Mouse (Mus musculus) midbrain, embryonic 12.5 days (tissue): ENCODE results near the gene Zc3h18. TPM values are rescaled to one million over a fixed set of nuclear protein-coding genes. Genes with fewer than 3 reads are reported as not detected.

ENCODE experiments used
- ATAC-seq: fragments of 200-750 bp; cut with Nextera tagmentation; 2 replicates; pipeline ENCODE4 v1.8.0; 2017; ENCODE audit warnings: low read depth, moderate TSS enrichment, moderate library complexity; ENCODE audit not compliant: low FRiP score
- H3K27ac ChIP-seq: fragments of 300-500 bp; sonication (generic); replicated peaks from 2 replicates; pipeline ENCODE4 v1.5.1; 2016; ENCODE audit warnings: mild to moderate bottlenecking
- H3K27me3 ChIP-seq: fragments of 300-500 bp; sonication (generic); 2 replicates; pipeline ENCODE4 v1.6.1; 2016; ENCODE audit warnings: mild to moderate bottlenecking
- H3K36me3 ChIP-seq: fragments of 300-500 bp; sonication (generic); 2 replicates; pipeline ENCODE4 v1.6.1; 2016
- H3K4me1 ChIP-seq: fragments of 300-500 bp; sonication (generic); 2 replicates; pipeline ENCODE4 v1.6.1; 2016
- H3K4me2 ChIP-seq: fragments of 300-500 bp; sonication (generic); replicated peaks from 2 replicates; pipeline ENCODE4 v1.6.1; 2016; ENCODE audit warnings: mild to moderate bottlenecking, moderate library complexity
- H3K4me3 ChIP-seq: fragments of 300-500 bp; sonication (generic); 2 replicates; pipeline ENCODE4 v1.5.1; 2016; ENCODE audit warnings: mild to moderate bottlenecking
- H3K9ac ChIP-seq: fragments of 300-500 bp; sonication (generic); replicated peaks from 2 replicates; pipeline ENCODE4 v1.6.1; 2016; ENCODE audit warnings: mild to moderate bottlenecking, moderate library complexity
- H3K9me3 ChIP-seq: fragments of 300-500 bp; sonication (generic); 2 replicates; pipeline ENCODE4 v1.6.1; 2016; ENCODE audit warnings: mild to moderate bottlenecking
- WGBS: fragments of 180-500 bp; shearing (Covaris S2); methylation state at CpG from one replicate; pipeline ENCODE4 v1.1.7; 2016; 5-methylcytosine and 5-hydroxymethylcytosine counted together
- polyA plus RNA-seq: library from polyadenylated mRNA; unstranded; fragments of >200 nt; fragmentation: Nextera tagmentation; extraction: Ambion mirVana; gene quantifications from 2 replicates; pipeline ENCODE4 v1.2.1, GENCODE M21; 2016

The Zc3h18 gene
- polyA plus RNA-seq, 1 experiment from 2014 or later, result 68.3 TPM

DNA sequence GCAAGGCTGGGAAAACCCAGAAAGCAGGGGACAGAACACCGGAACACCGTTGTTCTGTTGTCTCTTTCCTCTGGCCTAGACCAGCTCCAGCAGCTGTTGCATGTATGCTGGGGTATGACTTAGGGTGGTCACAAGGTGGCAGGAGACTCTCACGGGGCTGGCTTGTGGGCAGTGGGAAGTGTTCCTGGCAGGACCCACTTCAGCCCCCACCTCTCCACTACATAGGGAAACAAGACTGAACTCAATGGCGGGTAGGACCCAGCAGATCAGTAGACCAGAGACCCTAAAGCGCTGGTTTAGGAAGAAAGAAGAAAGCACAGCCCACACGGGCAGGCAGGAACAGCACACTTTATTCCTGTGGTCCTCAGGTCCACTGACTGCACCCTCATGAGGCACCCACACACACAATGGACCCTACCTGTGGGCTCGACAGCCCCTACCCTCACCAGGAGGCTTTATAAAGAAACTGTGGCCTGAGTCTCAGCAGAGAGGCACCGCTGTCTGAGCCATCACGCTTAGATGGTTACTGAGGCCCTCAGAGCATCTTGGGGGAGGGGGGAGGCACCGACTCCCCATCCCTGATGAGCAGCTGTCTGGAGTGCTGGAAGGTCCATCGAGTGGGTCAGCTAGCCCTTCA is 57.0 kb downstream of the Zc3h18 start:
- Histone ChIP-seq H3K9me3 (no peaks in the 10 kb centered on the region), H3K36me3 (peaks cover 47% of the 10 kb centered on the region), H3K4me2 (peak overlapping the region; percentile 65; the same call in 1 of the 2 replicates), H3K27me3 (peaks cover 9% of the 10 kb centered on the region), H3K27ac (no peak overlapping the region), H3K4me1 (peaks cover 16% of the 10 kb centered on the region), H3K9ac (no peak overlapping the region), H3K4me3 (no peak overlapping the region; the same call in 1 of the 2 replicates)
- WGBS, result 68% methylated on average over 11 of the region's 11 CpGs
- peak; percentile 45 for ATAC-seq

DNA sequence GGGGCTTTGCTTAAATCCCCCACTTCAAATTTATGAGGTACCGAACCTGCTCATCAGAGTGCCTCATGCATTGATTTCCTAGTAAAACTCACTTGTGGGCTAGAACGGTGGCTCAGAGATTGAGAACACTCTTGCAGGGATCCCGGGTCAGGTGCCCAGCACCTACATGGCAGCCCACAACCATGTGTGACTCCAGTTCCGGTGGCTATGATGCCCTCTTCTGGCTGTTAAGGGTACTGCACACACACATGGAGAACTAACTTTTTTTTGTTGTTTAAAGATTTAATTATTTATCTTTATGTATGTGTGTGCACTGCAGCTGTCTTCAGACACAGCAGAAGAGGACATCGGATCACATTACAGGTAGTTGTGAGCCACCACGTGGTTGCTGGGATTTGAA is 59.0 kb downstream of the Zc3h18 start:
- 94% methylated on average over 6 of the region's 6 CpGs for WGBS
- ATAC-seq, result no peak
- Histone ChIP-seq H3K4me2 (no peak overlapping the region), H3K27ac (no peak overlapping the region), H3K27me3 (peaks cover 9% of the 10 kb centered on the region), H3K9me3 (no peaks in the 10 kb centered on the region), H3K4me1 (peaks cover 16% of the 10 kb centered on the region), H3K9ac (no peak overlapping the region), H3K36me3 (peaks cover 63% of the 10 kb centered on the region), H3K4me3 (no peak overlapping the region)

DNA sequence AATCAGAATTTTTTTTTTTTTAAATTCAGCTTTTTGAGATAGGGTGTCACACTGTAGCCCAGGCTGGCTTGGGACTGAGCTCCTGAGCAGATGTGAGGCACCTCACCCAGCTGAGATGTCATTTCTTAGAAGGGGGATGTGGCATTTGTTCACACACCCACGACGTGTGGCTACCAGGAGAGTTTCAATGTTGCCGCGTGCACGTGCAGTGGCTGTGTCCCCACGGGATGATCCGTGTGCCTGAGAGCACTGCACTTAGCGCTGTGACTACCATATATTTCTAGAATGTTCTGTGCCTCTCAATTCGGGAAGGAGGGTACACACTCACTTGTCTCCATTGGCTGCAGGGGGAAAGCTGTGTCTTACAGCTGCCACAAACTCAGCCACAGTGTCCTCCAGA is 59.7 kb downstream of the Zc3h18 start:
- Histone ChIP-seq H3K4me2 (no peak overlapping the region), H3K36me3 (peaks cover 63% of the 10 kb centered on the region), H3K27ac (no peak overlapping the region), H3K9me3 (no peaks in the 10 kb centered on the region), H3K27me3 (peaks cover 9% of the 10 kb centered on the region), H3K9ac (no peak overlapping the region), H3K4me1 (peaks cover 16% of the 10 kb centered on the region), H3K4me3 (no peak overlapping the region)
- ATAC-seq, result no peak
- WGBS, result 98% methylated on average over 9 of the region's 9 CpGs

DNA sequence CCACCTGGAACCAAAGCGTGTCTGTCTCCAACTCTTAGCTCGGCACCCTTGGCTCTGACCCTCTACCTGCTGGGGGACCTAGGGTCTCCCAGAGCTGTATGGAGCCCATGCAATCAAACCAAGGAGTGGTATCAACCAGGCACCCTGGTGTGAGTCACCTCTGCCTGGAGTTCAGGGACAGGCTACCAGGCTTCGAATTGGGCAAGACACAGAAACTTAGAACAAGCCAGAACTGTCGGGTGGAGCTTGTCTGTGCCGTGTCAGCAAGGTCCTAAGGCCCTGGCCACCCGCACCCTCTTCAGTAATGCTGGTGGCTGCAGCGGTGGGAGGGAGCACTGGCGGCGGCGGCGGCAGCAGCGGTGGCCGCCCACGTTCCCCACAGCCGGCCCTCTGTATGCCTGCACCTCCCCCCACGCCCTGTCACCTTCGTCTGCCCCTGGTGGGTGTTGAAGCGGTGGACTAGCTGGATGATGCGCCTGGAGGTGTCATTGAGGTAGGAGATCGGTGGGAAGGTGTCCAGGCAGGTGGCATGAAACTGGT is 60.2 kb downstream of the Zc3h18 start:
- peaks cover 63% of the 10 kb centered on the region for H3K36me3 ChIP-seq
- H3K4me1 ChIP-seq, result peaks cover 15% of the 10 kb centered on the region
- no peak overlapping the region for H3K4me3 ChIP-seq
- no peak overlapping the region for H3K9ac ChIP-seq
- H3K27ac ChIP-seq, result no peak overlapping the region
- H3K4me2 ChIP-seq, result no peak overlapping the region
- no peak for ATAC-seq
- whole genome bisulfite sequencing, result 94% methylated on average over 20 of the region's 20 CpGs
- H3K9me3 ChIP-seq, result no peaks in the 10 kb centered on the region
- peaks cover 9% of the 10 kb centered on the region for H3K27me3 ChIP-seq

DNA sequence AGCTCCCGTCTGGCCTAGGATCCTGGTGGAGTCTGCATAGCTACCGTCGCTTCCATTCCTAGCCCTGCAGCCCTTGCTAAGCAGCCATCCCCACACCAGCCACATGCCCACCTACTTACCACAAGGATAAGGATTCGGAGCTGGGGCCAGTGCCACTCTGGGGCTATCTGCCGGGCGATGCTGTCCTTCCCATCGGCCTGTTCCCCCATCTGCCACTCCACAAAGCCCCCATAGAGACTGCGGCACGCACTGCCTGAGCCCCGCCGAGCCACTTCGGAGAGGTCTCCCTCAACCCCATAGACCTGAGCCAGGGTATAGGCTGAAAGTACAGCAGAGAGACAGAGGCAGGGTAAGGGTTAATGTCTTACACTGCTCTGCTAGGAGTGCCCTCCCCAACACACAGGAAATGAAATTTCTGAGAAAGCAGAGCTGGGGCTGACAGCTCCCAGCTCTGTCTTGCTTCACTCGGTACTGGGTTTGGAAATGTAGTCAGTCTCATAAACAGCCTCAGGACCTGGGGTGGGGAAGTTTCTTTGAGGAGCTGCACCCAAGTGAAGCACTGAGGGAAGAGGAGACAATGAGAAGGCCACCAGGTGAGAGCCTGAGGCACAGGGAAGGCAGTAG is 61.4 kb downstream of the Zc3h18 start:
- WGBS, result 92% methylated on average over 13 of the region's 13 CpGs
- no peak overlapping the region for H3K27ac ChIP-seq
- ATAC-seq, result no peak
- H3K9me3 ChIP-seq, result no peaks in the 10 kb centered on the region
- no peak overlapping the region for H3K9ac ChIP-seq
- no peak overlapping the region for H3K4me2 ChIP-seq
- peaks cover 3% of the 10 kb centered on the region for H3K27me3 ChIP-seq
- H3K4me1 ChIP-seq, result peaks cover 14% of the 10 kb centered on the region
- H3K36me3 ChIP-seq, result peaks cover 63% of the 10 kb centered on the region
- H3K4me3 ChIP-seq, result no peak overlapping the region

DNA sequence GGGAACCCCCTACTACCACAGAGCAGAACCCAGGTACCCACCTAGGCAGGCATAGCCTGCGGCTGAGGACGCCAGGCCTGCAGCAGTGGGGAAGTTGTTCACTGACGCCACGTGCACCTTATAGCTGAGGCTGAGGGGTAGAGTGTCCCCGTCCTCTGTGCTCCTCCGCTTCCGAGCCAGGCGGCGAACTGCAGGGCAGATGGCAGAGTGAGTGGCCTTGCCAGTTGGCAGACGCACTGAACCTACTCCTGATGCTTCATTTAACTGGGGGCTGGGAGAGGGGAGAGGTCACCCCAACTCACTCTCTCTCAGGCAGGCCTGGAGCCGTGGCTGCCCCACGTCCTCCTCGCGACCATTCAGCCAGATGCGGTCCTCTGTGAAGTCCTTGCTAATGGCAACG is 62.9 kb downstream of the Zc3h18 start:
- Histone ChIP-seq H3K4me3 (no peak overlapping the region), H3K9me3 (no peaks in the 10 kb centered on the region), H3K27me3 (no peaks in the 10 kb centered on the region), H3K4me1 (peaks cover 11% of the 10 kb centered on the region), H3K27ac (no peak overlapping the region), H3K9ac (no peak overlapping the region), H3K4me2 (no peak overlapping the region), H3K36me3 (peaks cover 55% of the 10 kb centered on the region)
- ATAC-seq, result no peak
- WGBS, result 95% methylated on average over 16 of the region's 16 CpGs

DNA sequence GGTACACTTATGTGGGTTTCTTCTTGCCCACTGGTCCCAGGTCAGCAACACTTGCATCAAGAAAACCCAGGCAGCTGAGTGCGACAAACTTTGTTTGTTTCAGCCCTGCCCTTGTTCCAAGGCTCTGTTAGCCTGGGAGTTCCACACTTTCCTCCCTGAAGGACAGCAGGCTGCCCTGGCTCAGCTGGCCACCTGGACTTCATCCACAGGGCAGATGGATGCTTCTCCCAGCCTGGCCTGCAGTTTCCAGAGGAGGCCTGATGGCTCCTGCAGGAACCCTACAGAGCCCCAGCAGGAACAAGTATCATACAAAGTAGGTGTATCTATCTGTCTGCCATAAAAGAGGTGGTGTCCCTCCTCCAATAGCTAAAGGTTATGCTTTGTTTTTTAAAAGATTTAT is 64.9 kb downstream of the Zc3h18 start:
- WGBS, result 90% methylated on average over 1 of the region's 1 CpGs
- Histone ChIP-seq H3K27ac (no peak overlapping the region), H3K4me1 (peaks cover 28% of the 10 kb centered on the region), H3K9ac (no peak overlapping the region), H3K27me3 (no peaks in the 10 kb centered on the region), H3K4me3 (no peak overlapping the region), H3K4me2 (no peak overlapping the region), H3K9me3 (no peaks in the 10 kb centered on the region), H3K36me3 (peaks cover 37% of the 10 kb centered on the region)
- ATAC-seq, result no peak

DNA sequence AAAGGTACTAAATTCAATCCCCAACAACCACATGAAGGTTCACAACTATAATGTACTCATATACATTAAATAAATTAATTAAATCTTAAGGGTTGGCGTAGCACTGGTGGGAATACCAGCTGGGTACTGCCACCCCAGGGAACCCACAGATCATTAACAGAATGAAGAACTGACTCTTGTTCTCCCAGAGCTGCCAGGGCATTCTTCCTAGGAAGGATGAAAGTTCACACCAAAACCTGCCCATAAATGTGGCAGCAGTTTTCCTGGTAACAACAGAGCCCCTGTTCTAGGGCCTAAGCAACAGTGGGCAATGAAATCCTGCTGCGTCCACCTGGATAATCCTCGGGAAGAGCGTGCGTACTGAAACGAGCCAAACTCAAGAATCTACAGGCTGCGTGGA is 65.9 kb downstream of the Zc3h18 start:
- WGBS, result 16% methylated on average over 7 of the region's 7 CpGs

DNA sequence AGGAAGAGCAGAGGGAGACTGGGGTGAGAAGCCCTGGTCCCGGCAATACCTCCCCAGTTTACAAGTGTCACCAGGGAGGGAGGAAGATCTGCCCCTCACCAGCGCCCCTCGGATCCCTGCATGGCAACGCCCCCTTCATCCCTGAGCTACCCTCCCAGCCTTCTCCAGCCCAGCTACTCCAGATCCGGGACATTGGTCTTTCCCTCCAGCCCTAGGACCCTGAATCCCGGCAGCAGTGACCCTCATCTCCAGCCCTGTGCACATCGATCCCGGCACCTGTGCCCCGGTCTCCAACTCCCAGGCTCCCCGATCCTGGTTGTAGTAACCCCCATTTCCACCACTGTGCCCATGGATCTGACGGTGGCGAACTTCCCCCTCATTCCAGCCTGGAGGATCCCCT is 66.4 kb downstream of the Zc3h18 start:
- Histone ChIP-seq H3K9me3 (no peaks in the 10 kb centered on the region), H3K4me3 (peak overlapping the region; percentile 70), H3K27me3 (no peaks in the 10 kb centered on the region), H3K4me2 (peak overlapping the region; percentile 91), H3K4me1 (peaks cover 28% of the 10 kb centered on the region), H3K9ac (peak overlapping the region; percentile 78), H3K27ac (peak overlapping the region; percentile 89), H3K36me3 (peaks cover 23% of the 10 kb centered on the region)
- peak; percentile 39; the same call in 1 of the 2 replicates for ATAC-seq
- WGBS, result 2% methylated on average over 11 of the region's 12 CpGs

More for the DNA sequence above, 65.9 kb downstream of the Zc3h18 start:
- Histone ChIP-seq H3K9ac (peak overlapping the region; percentile 78), H3K9me3 (no peaks in the 10 kb centered on the region), H3K4me1 (peaks cover 28% of the 10 kb centered on the region), H3K4me3 (peak overlapping the region; percentile 70), H3K36me3 (peaks cover 27% of the 10 kb centered on the region), H3K4me2 (peak overlapping the region; percentile 91), H3K27ac (peak overlapping the region; percentile 89), H3K27me3 (no peaks in the 10 kb centered on the region)
- no peak for ATAC-seq

DNA sequence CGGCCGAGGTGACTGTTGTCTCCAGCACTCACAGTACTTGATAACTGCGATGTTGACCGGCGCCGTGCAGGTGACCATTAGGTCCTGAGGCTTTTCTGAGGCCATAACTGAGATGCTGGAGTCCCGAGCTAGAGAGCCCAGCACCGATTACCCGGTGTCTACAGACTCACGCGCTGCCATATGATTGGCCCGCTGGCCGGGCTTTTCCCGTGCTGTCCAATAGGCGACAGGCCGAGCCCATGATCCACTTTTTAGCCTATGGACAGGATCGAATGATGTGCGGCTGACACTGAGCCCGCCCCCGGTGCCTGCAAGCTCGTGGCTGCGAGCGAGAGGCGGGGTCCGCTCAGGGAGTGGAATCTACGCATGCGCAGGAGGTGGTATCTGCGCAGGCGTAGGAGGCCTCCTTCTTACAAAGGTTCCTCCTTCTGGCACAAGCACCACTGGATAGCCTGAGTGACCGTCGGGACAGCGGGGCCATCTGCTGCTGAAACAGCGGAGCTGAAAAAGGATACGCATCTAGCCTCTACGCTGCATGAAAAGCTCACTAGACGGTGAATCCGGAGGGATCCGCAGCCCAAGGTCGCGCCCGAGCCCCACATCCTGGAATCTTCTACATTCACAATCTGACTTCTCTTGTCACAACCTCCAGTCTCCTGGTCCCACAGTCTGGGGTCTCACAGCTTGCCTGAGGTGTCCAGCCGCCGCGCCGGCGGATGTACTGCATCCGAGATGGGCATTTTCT is 67.0 kb downstream of the Zc3h18 start, which contains the start of gene Mvd:
TSS of gene Mvd (minus strand) at position 161 of the 745 bp plus-strand sequence.
- Histone ChIP-seq H3K36me3 (peaks cover 16% of the 10 kb centered on the region), H3K27me3 (no peaks in the 10 kb centered on the region), H3K9ac (peak within 1 kb of the TSS; percentile 84), H3K4me2 (peak within 1 kb of the TSS; percentile 91), H3K27ac (peak within 1 kb of the TSS; percentile 98), H3K4me1 (peaks cover 28% of the 10 kb centered on the region), H3K4me3 (peak within 1 kb of the TSS; percentile 70), H3K9me3 (no peaks in the 10 kb centered on the region)
- ATAC-seq, result peak; percentile 98
- WGBS, result under 1% methylated on average over 47 of the region's 47 CpGs

DNA sequence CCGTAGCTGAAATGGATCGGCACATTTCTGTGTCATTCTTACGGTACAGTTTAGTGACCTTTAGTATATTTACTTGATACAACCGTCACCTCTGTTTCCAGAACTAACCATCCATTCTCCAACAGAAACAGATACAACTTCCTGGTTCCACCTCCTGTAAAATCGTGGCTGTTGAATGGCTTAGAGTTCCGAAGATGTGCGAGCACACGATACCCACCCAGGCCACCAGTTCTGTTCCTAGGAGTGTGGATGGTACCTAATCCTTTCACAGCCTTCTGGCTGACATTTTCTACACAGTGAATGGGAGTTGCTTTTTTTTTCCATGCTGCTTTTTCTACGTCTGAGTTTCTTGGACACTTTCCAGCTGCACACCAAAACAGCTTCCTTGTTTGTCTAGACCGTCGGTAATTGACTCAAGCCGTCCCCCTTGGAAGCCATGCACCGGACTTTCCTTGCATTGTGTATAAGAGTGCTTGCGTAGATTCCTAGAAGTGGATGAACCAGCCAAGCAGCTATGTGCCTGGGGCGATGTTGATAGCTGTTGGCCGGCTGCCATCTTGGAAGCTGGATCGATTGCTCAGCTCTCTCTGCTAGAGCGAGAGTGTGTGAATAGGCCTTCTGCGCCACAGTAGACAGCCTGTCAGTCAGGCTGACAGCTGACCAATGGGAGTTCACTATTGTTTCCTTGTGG is 67.8 kb downstream of the Zc3h18 start:
- Histone ChIP-seq H3K9ac (peak overlapping the region; percentile 84), H3K4me1 (peaks cover 28% of the 10 kb centered on the region), H3K9me3 (no peaks in the 10 kb centered on the region), H3K4me2 (peak overlapping the region; percentile 62), H3K27me3 (no peaks in the 10 kb centered on the region), H3K27ac (peak overlapping the region; percentile 98), H3K4me3 (peak overlapping the region; percentile 70), H3K36me3 (peaks cover 8% of the 10 kb centered on the region)
- WGBS, result 33% methylated on average over 19 of the region's 19 CpGs
- peak; percentile 16; the same call in 1 of the 2 replicates for ATAC-seq
